Mouse (Mus musculus): ENCODE data around the gene Gm11634. TPM values are rescaled to one million over a fixed set of nuclear protein-coding genes. Genes with fewer than 3 reads are reported as not detected.
A peak's percentile ranks its signal among the peaks of the same experiment; 100 is the strongest.
"Not testable (repeated sequence)": the region's sequence is repeated elsewhere in the genome, so short reads cannot be mapped to it uniquely, and the experiment has no call there.

The Gm11634 gene
- total RNA-seq, 2 experiments from 2014 or later: not detected

GRCm38 (mm10) chr11:101617849-101618248 lies 18.8 kb upstream of the Gm11634 start:
- DNase-seq: peak in 1 of 2 experiments; percentile 28
- intact Hi-C loops (cut with DNase I): no loop called here

GRCm38 (mm10) chr11:101616948-101617767 lies 18.1 kb upstream of the Gm11634 start:
- DNase-seq: no peak
- intact Hi-C loops (cut with DNase I): no loop called here

- DNase-seq: no peak
- intact Hi-C loops (cut with DNase I): no loop called here
Measured at GRCm38 (mm10) chr11:101616104-101616503, 17.0 kb upstream of the Gm11634 start.

GRCm38 (mm10) chr11:101615380-101615779 lies 16.3 kb upstream of the Gm11634 start:
- no peak for DNase-seq
- intact Hi-C loops (cut with DNase I): no loop called here

GRCm38 (mm10) chr11:101614116-101614515 lies 15.1 kb upstream of the Gm11634 start:
- no peak for DNase-seq
- intact Hi-C loops (cut with DNase I): no loop called here

GRCm38 (mm10) chr11:101613596-101613995 lies 14.5 kb upstream of the Gm11634 start:
- DNase-seq: no peak
- intact Hi-C loops (cut with DNase I): no loop called here

- intact Hi-C loops (cut with DNase I): no loop called here
- DNase-seq: no peak
Measured at GRCm38 (mm10) chr11:101610445-101610844, 11.4 kb upstream of the Gm11634 start.

GRCm38 (mm10) chr11:101607134-101607533 lies 8.1 kb upstream of the Gm11634 start:
- DNase-seq; intact Hi-C loops (cut with DNase I): not testable (repeated sequence)

GRCm38 (mm10) chr11:101604531-101605453 lies 5.7 kb upstream of the Gm11634 start:
- intact Hi-C loops (cut with DNase I): not testable (repeated sequence)

GRCm38 (mm10) chr11:101604116-101604515 lies 5.1 kb upstream of the Gm11634 start:
- intact Hi-C loops (cut with DNase I): no loop called here
- DNase-seq: no peak

More at GRCm38 (mm10) chr11:101604531-101605453, 5.7 kb upstream of the Gm11634 start:
- peak; percentile 73 to 82 for DNase-seq

- intact Hi-C loops (cut with DNase I): no loop called here
- DNase-seq: peak; percentile 76 to 87
Measured at GRCm38 (mm10) chr11:101602491-101602890, 3.4 kb upstream of the Gm11634 start.

GRCm38 (mm10) chr11:101589989-101590624 lies 8.9 kb downstream of the Gm11634 start:
- intact Hi-C loops (cut with DNase I): no loop called here
- no peak for DNase-seq

- peak; percentile 59 to 79 for DNase-seq
- intact Hi-C loops (cut with DNase I): no loop called here
Measured at GRCm38 (mm10) chr11:101589444-101589843, 9.6 kb downstream of the Gm11634 start.

- DNase-seq: no peak
- intact Hi-C loops (cut with DNase I): no loop called here
Measured at GRCm38 (mm10) chr11:101588868-101589267, 10.2 kb downstream of the Gm11634 start.

- intact Hi-C loops (cut with DNase I): no loop called here
- DNase-seq: no peak
Measured at GRCm38 (mm10) chr11:101587676-101588075, 11.4 kb downstream of the Gm11634 start.

- no peak for DNase-seq
- intact Hi-C loops (cut with DNase I): no loop called here
Measured at GRCm38 (mm10) chr11:101585805-101586204, 13.3 kb downstream of the Gm11634 start.

- DNase-seq; intact Hi-C loops (cut with DNase I): not testable (repeated sequence)
Measured at GRCm38 (mm10) chr11:101585031-101585430, 14.0 kb downstream of the Gm11634 start.

- intact Hi-C loops (cut with DNase I): no loop called here
- DNase-seq: no peak
Measured at GRCm38 (mm10) chr11:101583205-101583604, 15.9 kb downstream of the Gm11634 start.

- peak; percentile 67 to 69 for DNase-seq
Measured at GRCm38 (mm10) chr11:101582054-101583035, 16.7 kb downstream of the Gm11634 start, which contains the start of gene Tmem106a. Gene Tmem106a, plus strand, starts transcription at chr11:101582242.

More at GRCm38 (mm10) chr11:101582054-101583035, 16.7 kb downstream of the Gm11634 start, which contains the start of gene Tmem106a:
- intact Hi-C loops (cut with DNase I): no loop called here
